Mouse (Mus musculus) megakaryocyte, adult 5-6 weeks (primary cell): ENCODE data around the gene Foxc2. TPM values are rescaled to one million over a fixed set of nuclear protein-coding genes. Genes with fewer than 3 reads are reported as not detected.

Source experiments
- ATAC-seq: 2 replicates; pipeline ENCODE4 v1.8.0; 2016; ENCODE audit warnings: mild to moderate bottlenecking, inconsistent platforms; ENCODE audit not compliant: poor library complexity, severe bottlenecking
- total RNA-seq, 2 experiments: library from RNA; stranded (forward) in 1 of 2; stranded (reverse) in 1 of 2; fragments of 153-499, 151-499 nt in 1 of 2; fragments of 221-1000, 200-1000 nt in 1 of 2; gene quantifications; 2 replicates each; pipeline versions ENCODE4 v1.2.3 to v1.2.4; 2015 to 2017

Gene Foxc2
- total RNA-seq (2015), result not detected in 2 replicates
- total RNA-seq (2017), result not detected in 2 replicates

DNA sequence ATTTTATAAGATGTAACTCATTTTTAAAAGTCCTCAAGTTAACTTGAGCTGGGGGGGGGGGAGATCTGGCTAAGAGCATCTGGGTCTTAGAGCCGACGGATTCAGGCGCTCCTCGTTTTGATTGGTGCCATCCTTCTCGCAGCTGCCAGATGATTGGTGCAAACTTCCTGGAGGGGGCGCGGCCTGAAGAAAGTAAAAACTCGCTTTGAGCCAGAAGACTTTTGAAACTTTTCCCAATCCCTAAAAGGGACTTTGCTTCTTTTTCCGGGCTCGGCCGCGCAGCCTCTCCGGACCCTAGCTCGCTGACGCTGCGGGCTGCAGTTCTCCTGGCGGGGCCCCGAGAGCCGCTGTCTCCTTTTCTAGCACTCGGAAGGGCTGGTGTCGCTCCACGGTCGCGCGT, at the start of gene Foxc2:
Foxc2 (plus strand) TSS at position 224 of the 400 bp plus-strand sequence.
- ATAC-seq, result no peak

DNA sequence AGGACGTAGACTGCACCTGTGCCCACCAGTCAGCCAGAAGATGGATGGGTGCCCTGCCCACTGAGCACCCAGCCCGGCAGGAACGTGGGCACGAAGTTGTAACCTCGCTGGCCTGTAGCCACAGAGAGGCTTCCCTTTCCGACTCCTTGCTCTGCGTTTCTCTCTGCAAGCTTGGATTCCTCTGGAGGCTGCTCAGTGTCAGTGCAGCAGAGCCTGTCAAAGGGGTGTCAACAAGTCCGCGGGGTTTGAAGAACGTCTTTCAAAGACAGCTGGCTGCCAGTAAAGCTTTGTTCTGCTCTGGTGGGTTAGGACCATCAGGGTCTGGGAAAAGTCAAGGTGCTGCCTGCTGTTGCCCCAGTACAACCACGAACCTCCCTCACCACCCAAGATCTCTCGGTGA, 44.5 kb upstream of the Foxc2 start:
- ATAC-seq, result no peak

DNA sequence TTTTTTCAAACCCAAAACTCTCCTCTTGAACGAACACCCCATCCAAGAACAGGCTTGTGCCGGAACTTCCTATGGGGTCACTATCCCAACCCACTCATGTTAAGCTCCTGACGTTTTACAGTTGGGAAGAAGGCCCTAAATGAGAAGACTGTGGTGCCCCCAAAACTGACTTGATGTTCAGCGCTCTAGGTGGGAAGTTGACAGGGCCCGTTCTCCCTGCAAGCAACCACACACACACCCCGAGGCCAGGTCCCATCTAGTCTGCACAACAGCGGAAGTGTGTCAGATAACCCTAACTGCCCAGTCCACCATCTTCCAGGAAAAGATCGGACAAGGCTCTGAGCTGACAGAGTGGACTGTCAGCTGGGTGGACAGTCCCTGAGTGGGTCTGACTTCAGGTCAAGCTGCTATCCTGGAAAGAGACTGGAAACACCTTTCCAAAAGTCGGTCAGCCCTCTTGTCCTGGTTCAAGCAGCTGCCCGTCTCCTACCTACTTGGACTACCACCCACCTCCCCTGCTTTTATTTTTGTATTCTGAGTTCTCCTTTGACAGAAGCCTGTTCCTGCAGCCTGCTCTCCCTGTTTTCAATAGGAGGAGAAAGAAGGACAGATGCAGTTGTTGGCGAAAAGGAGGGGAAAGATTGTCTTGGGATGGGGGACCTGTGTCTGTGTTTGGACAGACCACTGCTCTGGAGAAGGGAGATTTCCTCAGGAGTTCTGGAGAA, 43.4 kb upstream of the Foxc2 start:
- ATAC-seq, result no peak

DNA sequence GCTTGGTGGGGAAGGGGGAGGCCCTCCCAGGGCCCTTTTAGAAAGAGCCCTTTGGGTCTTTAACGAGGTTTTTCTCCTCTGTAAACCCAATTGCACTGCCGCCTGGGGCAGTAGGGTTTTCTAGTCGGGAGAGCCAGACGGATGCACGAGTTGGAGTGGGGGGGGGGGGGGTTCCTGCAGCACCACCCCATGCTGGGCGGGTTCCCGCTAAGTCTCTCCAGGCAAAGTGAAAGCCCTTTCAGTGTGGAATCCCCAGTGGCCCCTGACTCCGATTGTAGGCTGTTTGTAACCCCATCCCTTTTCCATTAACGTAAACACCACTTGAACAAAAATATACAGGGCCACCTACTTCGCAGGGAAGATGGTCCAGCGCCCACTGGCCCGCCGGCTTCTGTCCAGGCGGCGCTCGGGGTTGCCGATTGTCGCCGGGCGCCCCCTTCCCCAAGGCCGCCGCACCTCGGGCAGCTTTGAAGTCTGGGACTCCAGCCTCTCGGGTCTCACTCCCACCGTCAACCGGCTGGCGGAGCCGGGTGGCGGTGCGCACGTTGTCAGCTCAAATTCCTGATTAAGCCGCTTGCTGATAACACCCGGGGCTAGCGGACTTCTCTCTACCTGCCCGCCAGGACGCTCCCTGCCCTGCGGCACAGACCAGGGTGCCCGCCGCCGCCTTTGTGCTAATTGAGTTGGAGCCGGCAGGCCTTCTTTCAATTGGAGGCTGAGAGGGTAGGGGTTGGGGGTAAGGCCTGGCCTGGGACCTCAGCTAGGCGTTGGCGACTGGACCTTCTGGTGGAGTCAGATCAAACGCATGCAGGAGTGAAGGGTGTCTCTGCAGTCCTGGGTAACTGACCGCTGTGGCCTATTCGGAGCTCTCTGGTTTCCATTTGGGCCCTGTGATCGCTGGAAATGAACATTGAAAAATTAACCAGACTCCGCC, 42.5 kb upstream of the Foxc2 start:
- ATAC-seq, result no peak

DNA sequence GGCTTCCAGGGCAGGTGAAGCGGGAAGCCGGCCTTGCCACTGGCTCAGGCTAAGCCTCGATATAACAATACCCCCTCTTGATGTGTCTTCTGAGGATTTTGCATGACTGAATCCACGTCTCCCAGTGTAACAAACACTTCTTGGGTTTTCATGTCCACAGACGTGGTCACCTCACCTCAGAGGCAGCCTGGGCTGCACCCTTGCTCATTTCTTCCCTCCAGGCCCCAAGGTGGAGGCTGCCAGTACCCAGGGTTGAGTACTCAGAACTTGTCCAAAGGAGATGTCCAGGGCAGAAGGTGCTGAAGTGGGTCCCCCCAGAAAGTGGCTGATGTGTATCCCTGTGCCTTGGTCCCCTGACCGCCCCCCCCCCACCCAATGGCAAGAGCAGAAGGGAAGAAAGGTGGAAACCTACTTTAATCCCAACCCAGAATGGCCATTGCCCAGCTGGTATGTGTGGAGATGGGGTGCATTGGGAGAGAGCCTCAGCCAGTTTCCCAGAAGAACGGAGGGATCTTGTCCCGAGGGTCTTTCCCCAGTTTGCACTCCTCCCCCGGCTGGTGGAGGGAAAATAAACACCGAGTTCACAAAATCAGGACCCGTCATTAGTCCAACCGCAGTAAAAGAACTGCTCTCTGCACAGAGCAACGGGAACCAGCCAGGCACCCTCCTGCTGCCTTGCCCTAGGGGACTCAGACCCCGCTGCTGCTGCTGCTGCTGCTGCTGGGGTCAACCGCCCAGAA, 41.7 kb upstream of the Foxc2 start:
- ATAC-seq, result no peak

DNA sequence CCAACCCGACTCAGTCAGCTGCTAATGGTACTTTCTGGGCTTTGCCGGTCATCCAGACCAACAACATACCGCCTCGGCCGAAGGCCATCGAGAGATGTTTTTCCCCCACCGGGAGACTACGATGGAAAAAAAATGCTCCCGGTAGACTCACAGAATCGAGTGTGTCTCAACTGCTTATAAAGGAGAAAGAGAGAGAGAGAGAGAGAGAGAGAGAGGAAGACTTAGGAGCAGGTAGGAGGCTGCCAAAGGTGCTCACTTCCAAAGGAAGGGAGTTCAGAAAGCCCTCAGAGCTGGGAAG, 41.2 kb upstream of the Foxc2 start:
- ATAC-seq, result no peak

DNA sequence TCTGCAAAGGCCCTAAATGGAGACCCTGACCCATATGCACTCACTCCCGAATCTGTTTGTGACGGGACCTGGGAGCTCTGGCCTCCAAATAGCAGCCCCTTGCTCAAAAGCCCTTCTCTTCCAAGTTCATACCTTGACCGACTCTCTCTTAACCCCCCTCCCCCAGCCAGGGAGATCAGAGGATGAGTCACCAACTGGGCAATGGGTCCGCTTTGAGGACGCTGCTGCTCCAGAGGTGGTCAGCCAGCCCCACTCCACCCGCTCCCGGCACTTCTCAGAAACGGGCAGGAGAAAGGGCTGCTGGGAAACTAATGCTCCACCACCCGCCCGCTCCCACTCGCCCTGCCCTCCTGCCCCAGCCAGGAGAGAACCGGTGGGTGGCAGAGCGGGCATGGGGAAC, 40.0 kb upstream of the Foxc2 start:
- ATAC-seq, result no peak

DNA sequence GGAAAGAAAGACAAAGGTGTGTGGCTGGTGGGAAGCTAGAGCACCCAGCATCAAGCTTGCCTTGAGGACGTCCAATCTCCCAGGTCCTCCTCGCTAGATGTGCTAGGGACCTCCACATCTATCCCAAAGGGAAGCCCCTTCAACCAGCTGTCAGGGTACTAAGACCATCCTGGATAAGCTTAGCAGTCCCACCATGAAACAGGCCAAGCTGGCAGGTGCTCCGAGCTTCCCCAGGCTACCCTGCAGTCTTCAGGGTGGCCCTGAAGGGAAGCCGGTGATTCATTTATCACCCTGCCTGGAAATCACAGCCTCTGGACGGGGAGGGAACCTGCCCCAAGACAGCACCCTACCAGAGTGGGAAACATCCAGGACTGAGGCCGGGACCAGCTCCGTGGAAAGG, 39.4 kb upstream of the Foxc2 start:
- no peak for ATAC-seq

DNA sequence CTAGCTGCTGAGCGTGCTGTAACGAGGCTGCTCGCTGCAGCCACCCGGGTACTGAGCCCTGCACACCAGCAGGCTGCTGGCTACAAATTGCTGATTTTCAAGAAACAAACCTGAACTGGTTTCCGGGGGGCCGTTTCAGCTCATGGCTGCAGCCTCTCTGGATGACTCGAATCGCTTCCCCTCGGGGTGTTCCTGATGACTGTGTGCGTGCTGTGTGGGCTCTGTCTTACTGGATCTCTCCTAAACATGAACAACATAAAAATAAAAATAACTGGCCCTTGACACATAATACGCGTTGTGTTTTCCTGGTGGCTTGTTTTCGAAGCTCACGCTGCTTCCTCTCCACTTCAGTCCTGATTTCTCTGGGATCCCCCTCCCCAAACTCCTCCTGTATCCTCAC, 37.2 kb upstream of the Foxc2 start:
- no peak for ATAC-seq

DNA sequence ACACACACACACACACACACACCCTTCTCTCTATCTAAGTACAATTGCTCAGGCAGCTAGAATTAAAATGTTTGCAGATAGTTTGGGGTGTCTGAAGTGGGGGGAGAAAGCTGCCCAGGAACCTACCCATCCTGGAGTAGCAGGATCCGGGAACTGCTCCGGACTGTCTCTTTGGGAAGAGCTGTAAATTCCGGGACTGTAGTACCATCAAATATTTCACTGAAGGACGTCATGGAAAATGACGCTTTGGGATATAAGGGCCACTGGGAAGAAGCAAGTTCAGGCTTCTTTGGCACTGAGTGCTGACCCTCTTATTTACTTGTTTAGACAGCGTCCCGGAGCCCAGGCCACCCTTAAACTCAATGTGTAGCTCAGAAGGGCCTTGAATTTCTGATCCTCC, 36.8 kb upstream of the Foxc2 start:
- no peak for ATAC-seq

DNA sequence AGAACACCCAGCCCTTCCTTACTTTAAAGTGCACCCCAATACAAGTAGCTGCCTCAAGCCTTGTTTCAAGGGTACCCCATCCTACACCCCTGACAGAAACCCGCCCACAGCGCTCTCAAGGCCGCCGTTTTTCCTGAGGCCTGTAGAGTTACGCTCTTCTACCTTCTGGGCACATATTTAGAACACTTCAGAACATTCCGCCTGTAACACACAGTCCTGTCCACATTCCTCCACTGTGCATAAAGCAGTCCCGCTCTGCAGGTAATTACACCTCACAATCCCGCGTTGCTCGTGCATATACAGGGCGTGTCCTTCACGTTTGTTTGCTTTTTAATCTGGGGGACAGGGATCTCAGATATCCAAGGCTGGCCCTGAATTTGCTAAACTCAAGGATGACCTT, 36.0 kb upstream of the Foxc2 start:
- no peak for ATAC-seq

DNA sequence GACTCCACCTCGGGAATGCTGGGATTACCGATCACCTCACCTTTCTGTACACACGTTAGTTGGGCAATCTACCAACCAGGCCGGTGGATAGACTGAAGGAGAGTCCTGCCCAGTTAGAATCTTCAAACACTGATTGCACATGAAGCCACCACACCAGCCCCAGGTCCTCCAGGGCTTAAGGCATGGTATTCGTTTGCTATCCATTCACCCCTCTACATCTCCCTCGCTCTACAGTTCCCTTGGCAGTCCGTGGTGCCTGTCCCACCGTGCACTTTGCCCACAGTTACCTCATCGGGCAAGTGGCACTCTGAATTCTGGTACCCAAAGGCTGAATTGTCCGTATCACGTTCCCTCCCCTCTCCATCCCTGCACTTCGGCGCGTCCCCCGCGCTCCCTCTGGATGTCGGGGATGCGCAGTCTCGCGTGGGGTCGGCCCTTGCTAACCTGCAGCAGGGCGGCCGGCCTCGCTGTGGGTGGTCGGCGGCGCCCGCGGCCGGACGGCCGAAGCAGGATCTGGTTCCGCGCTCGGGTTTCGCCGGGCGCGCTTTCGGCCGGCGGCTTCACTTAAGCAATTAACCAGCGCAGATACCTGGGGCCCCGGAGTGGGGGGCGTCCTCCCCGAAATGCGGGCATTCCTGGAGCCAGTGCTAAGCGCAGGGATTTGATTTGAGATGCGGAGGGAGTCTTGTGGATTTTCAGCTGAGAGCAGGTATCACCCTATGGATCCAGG, 35.4 kb upstream of the Foxc2 start:
- no peak for ATAC-seq

DNA sequence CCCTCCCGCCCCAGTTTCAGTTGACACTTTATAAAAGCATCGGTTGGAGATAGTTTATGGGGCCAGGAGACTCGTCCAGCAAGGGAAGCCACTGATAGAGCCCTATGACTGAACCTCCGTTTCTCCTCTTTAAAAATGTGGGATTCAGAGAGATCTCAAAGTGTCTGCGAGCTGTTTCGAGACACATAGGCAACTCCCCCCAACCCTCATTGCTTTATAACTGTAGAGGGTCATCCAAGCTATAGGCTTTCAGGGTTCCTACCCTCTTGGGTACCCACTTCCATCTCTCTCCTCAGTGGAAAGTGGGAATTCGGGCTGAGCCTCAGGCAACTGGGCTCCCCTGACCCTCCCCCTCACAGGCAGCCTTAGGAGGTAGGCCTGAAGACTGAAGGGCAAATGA, 34.6 kb upstream of the Foxc2 start:
- ATAC-seq, result no peak

DNA sequence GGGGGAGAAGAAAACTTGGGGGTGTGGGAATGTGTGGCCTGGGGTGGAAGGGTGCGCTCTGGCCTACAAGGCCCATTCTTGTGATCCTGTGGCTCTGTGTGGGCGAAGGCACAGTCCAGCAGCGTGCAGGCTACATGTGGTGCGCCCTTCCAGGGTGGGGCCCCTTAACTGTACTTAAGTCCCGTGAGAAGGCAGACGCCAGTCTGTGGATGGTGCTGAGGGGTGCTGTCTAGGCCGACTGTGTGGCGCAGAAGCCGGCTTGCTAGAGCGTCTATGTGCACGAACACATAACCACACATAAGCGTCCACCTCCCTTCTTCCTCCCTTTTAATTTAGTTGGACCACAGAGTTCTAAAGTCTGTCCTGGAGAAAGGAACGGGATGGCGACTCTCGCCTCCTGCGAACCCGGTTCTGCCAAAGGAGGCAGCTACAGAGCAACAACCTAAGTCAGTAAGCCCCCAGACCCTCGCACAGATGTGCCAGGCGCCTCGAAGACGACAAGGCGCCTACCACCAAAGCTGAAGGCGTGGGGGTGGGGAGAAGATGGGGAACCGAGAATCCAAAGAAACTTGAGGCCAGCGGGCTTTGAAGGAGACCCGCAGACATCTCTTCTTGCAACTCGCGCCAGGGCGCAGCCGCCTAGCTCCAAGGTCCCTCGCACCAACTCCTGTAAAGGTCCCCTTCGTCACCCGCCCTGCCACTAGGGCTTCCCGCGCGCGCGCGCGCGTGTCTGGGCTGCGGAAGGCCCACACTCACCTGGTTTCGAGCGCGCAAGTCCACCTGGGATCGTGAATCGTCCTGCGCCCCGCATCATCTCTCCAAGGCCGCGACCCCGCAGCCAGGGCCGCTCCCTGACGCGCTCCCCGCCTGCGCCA, 33.5 kb upstream of the Foxc2 start:
- ATAC-seq, result no peak

DNA sequence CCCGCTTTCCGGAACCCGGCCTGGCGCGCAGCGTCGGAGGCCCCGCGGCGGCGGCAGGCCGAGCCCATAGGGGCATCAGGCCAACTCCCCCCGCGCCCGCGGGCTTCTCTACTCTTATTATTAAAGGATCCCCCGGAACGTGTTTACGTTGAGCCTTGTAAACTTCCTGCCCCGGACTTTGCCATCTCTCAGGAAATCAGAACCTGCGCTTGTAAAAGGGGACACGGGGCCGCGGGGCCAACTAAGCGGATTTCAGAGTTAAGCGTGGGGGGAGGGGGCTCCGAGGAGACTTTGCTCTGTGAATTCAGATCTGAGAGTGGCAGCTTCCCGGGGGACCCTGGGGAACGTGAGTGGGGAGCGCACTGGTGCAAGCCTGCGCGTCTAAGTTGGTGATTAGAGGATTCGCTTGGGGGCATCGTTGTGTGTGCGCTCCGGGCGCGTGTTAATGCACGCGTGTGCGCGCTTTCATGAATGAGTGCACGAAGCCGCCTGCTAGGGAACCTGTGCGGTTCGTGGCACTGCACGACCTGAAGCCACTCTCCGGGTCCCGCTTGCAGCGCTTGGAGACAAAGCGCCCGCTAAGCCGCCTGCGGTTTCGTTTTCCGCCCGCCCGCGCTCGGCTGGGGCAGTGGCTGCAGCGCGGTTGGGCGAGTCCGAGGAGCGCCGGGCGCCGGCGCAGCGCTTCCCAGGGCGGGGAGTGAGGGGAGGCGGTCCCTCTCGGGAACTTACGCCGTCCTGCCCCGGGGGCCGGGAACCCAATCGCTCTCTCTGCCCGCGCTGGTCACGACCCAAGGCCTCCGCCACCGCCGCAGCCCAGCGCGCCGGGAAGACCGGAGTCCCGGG, 32.7 kb upstream of the Foxc2 start:
- ATAC-seq, result no peak

DNA sequence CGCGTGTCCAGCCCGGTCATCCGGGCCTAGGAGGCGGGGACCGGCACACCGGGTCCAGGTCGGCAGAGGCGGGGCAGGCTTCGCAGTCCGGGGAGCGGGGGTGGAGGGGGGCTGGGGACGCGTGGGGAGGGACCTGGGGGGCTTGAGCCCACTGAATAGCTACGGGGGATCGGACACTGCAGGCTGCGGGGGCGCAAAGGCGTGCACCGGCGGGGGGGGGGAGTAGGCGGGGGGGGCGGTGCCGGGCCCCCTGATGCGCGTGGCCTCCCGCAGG, 32.1 kb upstream of the Foxc2 start:
- ATAC-seq, result no peak

DNA sequence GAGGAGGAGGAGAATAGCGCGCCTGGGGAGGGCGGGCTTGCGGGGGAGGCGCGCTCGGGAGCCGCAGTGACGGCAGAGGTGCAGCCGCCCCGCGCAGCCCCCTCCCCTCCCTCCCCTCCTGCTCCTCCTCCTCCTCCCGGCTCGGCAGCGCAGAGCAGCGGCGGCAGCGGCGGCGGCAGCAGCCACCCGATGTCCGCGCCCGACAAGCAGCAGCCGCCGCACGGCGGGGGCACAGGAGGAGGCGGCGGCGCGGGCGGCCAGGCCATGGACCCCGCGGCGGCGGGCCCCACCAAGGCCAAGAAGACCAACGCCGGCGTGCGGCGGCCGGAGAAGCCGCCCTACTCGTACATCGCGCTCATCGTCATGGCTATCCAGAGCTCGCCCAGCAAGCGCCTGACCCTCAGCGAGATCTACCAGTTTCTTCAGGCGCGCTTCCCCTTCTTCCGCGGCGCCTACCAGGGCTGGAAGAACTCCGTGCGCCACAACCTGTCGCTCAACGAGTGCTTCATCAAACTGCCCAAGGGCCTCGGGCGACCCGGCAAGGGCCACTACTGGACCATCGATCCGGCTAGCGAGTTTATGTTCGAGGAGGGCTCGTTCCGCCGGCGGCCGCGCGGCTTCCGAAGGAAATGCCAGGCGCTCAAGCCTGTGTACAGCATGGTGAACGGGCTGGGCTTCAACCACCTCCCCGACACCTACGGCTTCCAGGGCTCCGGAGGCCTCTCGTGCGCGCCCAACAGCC, 31.6 kb upstream of the Foxc2 start, which contains the start of gene Foxf1:
Foxf1 (plus strand) TSS at position 177 of the 742 bp plus-strand sequence.
- ATAC-seq, result no peak

DNA sequence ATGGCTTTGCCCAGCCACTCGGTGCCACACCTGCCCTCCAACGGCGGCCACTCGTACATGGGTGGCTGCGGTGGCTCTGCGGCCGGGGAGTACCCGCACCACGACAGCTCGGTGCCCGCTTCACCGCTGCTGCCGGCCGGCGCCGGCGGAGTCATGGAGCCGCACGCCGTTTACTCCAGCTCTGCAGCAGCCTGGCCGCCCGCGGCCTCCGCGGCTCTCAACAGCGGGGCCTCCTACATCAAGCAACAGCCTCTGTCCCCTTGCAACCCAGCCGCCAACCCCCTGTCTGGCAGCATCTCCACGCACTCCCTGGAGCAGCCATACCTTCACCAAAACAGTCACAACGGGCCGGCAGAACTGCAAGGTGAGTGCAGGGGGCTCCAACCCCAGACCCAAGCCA, 31.0 kb upstream of the Foxc2 start:
- no peak for ATAC-seq

DNA sequence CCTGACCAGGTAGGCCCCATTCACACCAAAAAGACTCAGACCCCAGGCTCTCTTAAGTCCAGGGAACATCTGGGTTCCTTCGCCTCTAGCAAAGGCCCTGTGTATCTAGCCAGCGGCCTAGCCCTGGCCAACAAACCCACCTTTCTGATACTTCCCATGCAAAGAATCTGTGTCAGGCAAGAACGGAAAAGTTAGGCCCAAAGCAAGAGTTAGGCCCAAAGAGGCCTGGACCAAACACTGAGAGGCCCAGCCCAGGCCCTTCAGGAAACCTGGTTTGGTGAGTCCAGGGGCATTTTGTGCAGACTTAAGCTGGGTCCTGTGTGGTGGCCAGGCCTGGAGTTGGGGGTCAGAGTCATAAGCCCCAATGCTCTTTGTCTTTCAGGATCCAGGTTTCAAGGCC, 30.4 kb upstream of the Foxc2 start:
- no peak for ATAC-seq
